Mouse (Mus musculus) heart, postnatal 0 days (tissue): ENCODE measurements at regions not wholly inside any gene's neighbourhood (a gene's known extent, or its start where the extent isn't known, plus 50 kb on each side); places are given as distances from the start of the nearest gene placed in this dataset.

Source experiments
- CTCF ChIP-seq: IDR thresholded peaks from 2 replicates; pipeline ENCODE4 v1.5.1; 2016; ENCODE audit warnings: antibody characterized with exemption, control low read depth, low read depth
- EP300 ChIP-seq: IDR thresholded peaks from 2 replicates; pipeline ENCODE4 v1.6.1; 2016; ENCODE audit warnings: antibody characterized with exemption, low read depth

- TF ChIP-seq EP300, result no peak
- TF ChIP-seq CTCF, result no peak
These were observed 586.3 kb downstream of the Ebf1 start for GRCm38 (mm10) chr11:45203446-45203845.
